9 mouse cellular contexts compared by ENCODE assay signal in the genomic region with DNA sequence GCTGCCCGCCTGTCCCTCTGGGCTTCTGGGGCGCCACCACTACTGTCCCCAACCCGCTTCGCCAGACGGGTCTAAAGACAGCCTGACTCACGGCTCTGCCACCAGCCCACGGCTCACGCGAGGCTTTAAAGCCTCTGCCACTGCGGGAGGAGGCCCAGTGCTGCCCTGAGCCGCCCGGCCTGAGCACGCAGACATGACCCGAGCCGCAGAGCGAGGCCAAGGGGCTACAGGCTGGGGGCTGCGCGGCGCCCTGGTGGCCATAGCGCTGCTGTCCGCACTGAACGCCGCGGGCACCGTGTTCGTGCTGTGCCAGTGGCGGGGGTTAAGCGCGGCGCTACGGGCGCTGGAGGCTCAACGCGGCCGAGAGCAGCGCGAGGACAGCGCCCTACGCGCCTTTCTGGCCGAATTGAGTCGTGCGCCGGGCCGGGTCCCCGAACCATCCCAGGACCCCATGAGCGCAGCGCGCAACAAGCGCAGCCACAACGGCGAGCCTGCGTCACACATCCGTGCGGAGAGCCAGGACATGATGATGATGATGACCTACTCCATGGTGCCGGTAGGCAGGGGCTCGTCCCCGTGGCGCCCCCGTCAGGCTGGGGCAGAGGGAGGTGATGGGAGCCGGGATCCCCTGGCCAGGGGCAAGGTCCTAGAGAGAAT. TPM values are rescaled to one million over a fixed set of nuclear protein-coding genes. Genes with fewer than 3 reads are reported as not detected.
A peak's percentile ranks its signal among the peaks of the same experiment; 100 is the strongest.
DNase-seq lines count a peak whose midpoint lies in the region; ATAC-seq and TF ChIP-seq lines count a peak whose summit lies in the region.
"Had no signal": no experiment of that assay in that cellular context is flagged by ENCODE, and none has a peak within 500 bp of the region (broad histone marks: within the 10 kb centered on the region; RNA-seq: fewer than 3 reads in every experiment).

A gene (plus strand): TSS at position 156 of the 657 bp plus-strand sequence.

- TF ChIP-seq EP300 in heart, adult 2 months (IDR thresholded peaks at IDR 0.05; ENCODE audit: insufficient read depth, low read depth, low read length) = no peak

- WGBS in heart, embryonic 12.5 days = 3% methylated on average over 61 of the region's 61 CpGs
- 5% methylated on average over 61 of the region's 61 CpGs for WGBS in heart, adult 2 months
- 3% methylated on average over 61 of the region's 61 CpGs for WGBS in embryonic facial prominence, embryonic 12.5 days
- 3% methylated on average over 61 of the region's 61 CpGs for WGBS in intestine, embryonic 15.5 days
- WGBS in midbrain, postnatal 0 days = 3% methylated on average over 57 of the region's 61 CpGs

- no peaks in the 10 kb centered on the region for H3K36me3 ChIP-seq in heart, embryonic 12.5 days
- no peaks in the 10 kb centered on the region for H3K36me3 ChIP-seq in heart, adult 2 months (ENCODE audit: control insufficient read depth, insufficient read depth, low read length)
- H3K36me3 ChIP-seq in G1E (replicated peaks) = no peaks in the 10 kb centered on the region
- H3K36me3 ChIP-seq in embryonic facial prominence, embryonic 12.5 days = no peaks in the 10 kb centered on the region
- no peaks in the 10 kb centered on the region for H3K36me3 ChIP-seq in intestine, embryonic 15.5 days
- H3K36me3 ChIP-seq in midbrain, postnatal 0 days (ENCODE audit: insufficient read depth, low read length) = no peaks in the 10 kb centered on the region

- H3K9me3 ChIP-seq in heart, embryonic 12.5 days (replicated peaks) = no peaks in the 10 kb centered on the region
- H3K9me3 ChIP-seq in G1E (replicated peaks) = 0 out of 2 replicates have a peak, but pooled peaks cover 2% of the 10 kb centered on the region
- no peaks in the 10 kb centered on the region for H3K9me3 ChIP-seq in embryonic facial prominence, embryonic 12.5 days
- H3K9me3 ChIP-seq in intestine, embryonic 15.5 days = no peaks in the 10 kb centered on the region
- H3K9me3 ChIP-seq in midbrain, postnatal 0 days (ENCODE audit: low read length) = no peaks in the 10 kb centered on the region

- no peak within 1 kb of the TSS for H3K27ac ChIP-seq in heart, embryonic 12.5 days (ENCODE audit: poor library complexity, severe bottlenecking)
- H3K27ac ChIP-seq in heart, adult 2 months = no peak within 1 kb of the TSS
- H3K27ac ChIP-seq in embryonic facial prominence, embryonic 12.5 days = no peak within 1 kb of the TSS
- no peak within 1 kb of the TSS for H3K27ac ChIP-seq in intestine, embryonic 15.5 days
- H3K27ac ChIP-seq in midbrain, postnatal 0 days (ENCODE audit: low read depth, low read length) = no peak within 1 kb of the TSS

- H3K4me1 ChIP-seq in heart, embryonic 12.5 days (replicated peaks) = peaks cover 7% of the 10 kb centered on the region; the same call in 1 of the 2 replicates
- H3K4me1 ChIP-seq in heart, adult 2 months (ENCODE audit: control insufficient read depth, insufficient read depth, low read length) = no peaks in the 10 kb centered on the region
- no peaks in the 10 kb centered on the region for H3K4me1 ChIP-seq in G1E (ENCODE audit: insufficient read depth, low read depth, low read length)
- peaks cover 8% of the 10 kb centered on the region; the same call in 1 of the 2 replicates for H3K4me1 ChIP-seq in embryonic facial prominence, embryonic 12.5 days
- H3K4me1 ChIP-seq in intestine, embryonic 15.5 days (replicated peaks) = 0 out of 2 replicates have a peak, but pooled peaks cover 3% of the 10 kb centered on the region
- H3K4me1 ChIP-seq in midbrain, postnatal 0 days (ENCODE audit: insufficient read depth, low read length) = peaks cover 4% of the 10 kb centered on the region; the same call in 1 of the 2 replicates

- DNase-seq in heart, adult 2 months = no peak
- DNase-seq in G1E (ENCODE audit: low spot score) = no peak
- DNase-seq in midbrain, postnatal 0 days (ENCODE audit: low spot score) = peak; percentile 26

- peak within 1 kb of the TSS; percentile 68 for H3K4me2 ChIP-seq in heart, embryonic 12.5 days
- H3K4me2 ChIP-seq in embryonic facial prominence, embryonic 12.5 days (replicated peaks) = peak within 1 kb of the TSS; percentile 91
- H3K4me2 ChIP-seq in intestine, embryonic 15.5 days (replicated peaks) = peak within 1 kb of the TSS; percentile 71
- H3K4me2 ChIP-seq in midbrain, postnatal 0 days (ENCODE audit: low read depth, low read length, poor library complexity, severe bottlenecking) = peak within 1 kb of the TSS; percentile 96

- intact Hi-C loops in heart, adult 2 months (cut with DNase I) = no loop called here

- ATAC-seq in heart, embryonic 12.5 days (ENCODE audit: insufficient number of reproducible peaks, low FRiP score) = no peak
- ATAC-seq in G1E (ENCODE audit: extremely low read depth, insufficient number of reproducible peaks, low FRiP score, poor library complexity, severe bottlenecking) = no peak
- ATAC-seq in embryonic facial prominence, embryonic 12.5 days (ENCODE audit: insufficient number of reproducible peaks, insufficient read depth, low FRiP score, low TSS enrichment) = no peak
- ATAC-seq in intestine, embryonic 15.5 days = no peak
- peak; percentile 71 for ATAC-seq in midbrain, postnatal 0 days (ENCODE audit: low FRiP score)
- no peak for ATAC-seq in CD4-positive, CD25-positive, alpha-beta regulatory T cell, adult 4 months
- ATAC-seq in cerebellum, adult (ENCODE audit: insufficient number of reproducible peaks, low FRiP score, low TSS enrichment) = no peak

- H3K27me3 ChIP-seq in heart, embryonic 12.5 days (replicated peaks) = peaks cover 52% of the 10 kb centered on the region
- peaks cover 7% of the 10 kb centered on the region; the same call in 1 of the 2 replicates for H3K27me3 ChIP-seq in heart, adult 2 months (ENCODE audit: control insufficient read depth, insufficient read depth, low read length)
- H3K27me3 ChIP-seq in G1E (ENCODE audit: insufficient read depth, low read length) = no peaks in the 10 kb centered on the region
- peaks cover 27% of the 10 kb centered on the region for H3K27me3 ChIP-seq in embryonic facial prominence, embryonic 12.5 days
- peaks cover 23% of the 10 kb centered on the region for H3K27me3 ChIP-seq in intestine, embryonic 15.5 days (replicated peaks)
- H3K27me3 ChIP-seq in midbrain, postnatal 0 days (ENCODE audit: insufficient read depth, low read length) = 0 out of 2 replicates have a peak, but pooled peaks cover 3% of the 10 kb centered on the region

- TF ChIP-seq POLR2A in heart, adult 2 months (IDR thresholded peaks at IDR 0.05; ENCODE audit: insufficient read depth, low read depth, low read length) = no peak

- TF ChIP-seq CTCF in heart, adult 2 months (IDR thresholded peaks at IDR 0.05) = no peak
- TF ChIP-seq CTCF in G1E (IDR thresholded peaks at IDR 0.05; ENCODE audit: low read depth, low read length) = no peak
- TF ChIP-seq CTCF in midbrain, postnatal 0 days (IDR thresholded peaks at IDR 0.05) = peak; percentile 34

- H3K9ac ChIP-seq in heart, embryonic 12.5 days = 0 out of 2 replicates have a peak within 1 kb of the TSS, but pooled peaks have one; percentile 25
- H3K9ac ChIP-seq in heart, adult 2 months (ENCODE audit: low read depth, low read length) = no peak within 1 kb of the TSS
- peak within 1 kb of the TSS; percentile 44 for H3K9ac ChIP-seq in embryonic facial prominence, embryonic 12.5 days
- H3K9ac ChIP-seq in intestine, embryonic 15.5 days = no peak within 1 kb of the TSS
- peak within 1 kb of the TSS; percentile 64 for H3K9ac ChIP-seq in midbrain, postnatal 0 days (replicated peaks; ENCODE audit: low read length, poor library complexity, severe bottlenecking)

- no peaks in the 10 kb centered on the region for H3K79me2 ChIP-seq in heart, adult 2 months (replicated peaks; ENCODE audit: control insufficient read depth, insufficient read depth, low read length)

- H3K4me3 ChIP-seq in heart, embryonic 12.5 days = peak within 1 kb of the TSS; percentile 42
- H3K4me3 ChIP-seq in heart, adult 2 months = no peak within 1 kb of the TSS
- H3K4me3 ChIP-seq in G1E (ENCODE audit: low read depth, low read length) = 0 out of 2 replicates have a peak within 1 kb of the TSS, but pooled peaks have one; percentile 16
- peak within 1 kb of the TSS; percentile 41 for H3K4me3 ChIP-seq in embryonic facial prominence, embryonic 12.5 days
- peak within 1 kb of the TSS; percentile 28 for H3K4me3 ChIP-seq in intestine, embryonic 15.5 days (replicated peaks)
- H3K4me3 ChIP-seq in midbrain, postnatal 0 days (ENCODE audit: low read depth, low read length) = peak within 1 kb of the TSS; percentile 51

RNA-seq across cellular contexts. Expression of the gene that starts here (rescaled TPM):
- not detected in 2 replicates for polyA plus RNA-seq in heart, embryonic 12.5 days (2016; fragmentation: Nextera tagmentation; extraction: Ambion mirVana)
- under 1 TPM; 0.05 TPM for total RNA-seq in heart, adult 2 months (2021)
- polyA plus RNA-seq in heart, adult 2 months (2012; rRNA removed) = 0.20 and 0.31 TPM in 2 replicates
- total RNA-seq in G1E (2014; fragmentation: Nextera tagmentation) = not detected in 2 replicates
- total RNA-seq in G1E (2017) = 0.16 TPM in 1 of 2 replicates, not detected in the other
- not detected in 2 replicates for polyA plus RNA-seq in G1E (2012)
- polyA plus RNA-seq in embryonic facial prominence, embryonic 12.5 days (2016; fragmentation: Nextera tagmentation; extraction: Ambion mirVana) = 0.34 and 0.37 TPM in 2 replicates
- 0.04 TPM in 1 of 2 replicates, not detected in the other for polyA plus RNA-seq in intestine, embryonic 15.5 days (2015; fragmentation: Nextera tagmentation; extraction: Ambion mirVana)
- total RNA-seq in midbrain, postnatal 0 days (2014; rRNA removed) = 0.44 and 1.0 TPM in 2 replicates
- 0.75 and 0.86 TPM in 2 replicates for polyA plus RNA-seq in midbrain, postnatal 0 days (2015; fragmentation: Nextera tagmentation; extraction: Ambion mirVana)
- polyA plus RNA-seq in CD4-positive, CD25-positive, alpha-beta regulatory T cell, adult 4 months (2017; shearing (Covaris generic)) = not detected
- total RNA-seq: MEL had no signal

Comparison
In these comparisons a context has a peak if more than half of its experiments do, and no peak if none do; other contexts are left out.
1. H3K9ac ChIP-seq: peak in heart, embryonic 12.5 days (single experiment), embryonic facial prominence, embryonic 12.5 days (single experiment) and midbrain, postnatal 0 days (single experiment); none in heart, adult 2 months (single experiment) and intestine, embryonic 15.5 days (single experiment).
2. Peak in every context shown above with its lines, with median percentiles within 50 percentile points of each other: H3K4me2 ChIP-seq.